11 mouse cellular contexts compared by ENCODE assay signal in genomic region chr16:29973250-29973649, GRCm38 (mm10).
DNase-seq lines count a peak whose midpoint lies in the region; ATAC-seq and TF ChIP-seq lines count a peak whose summit lies in the region.
"Had no signal": no experiment of that assay in that cellular context is flagged by ENCODE, and none has a peak within 500 bp of the region (broad histone marks: within the 10 kb centered on the region; RNA-seq: fewer than 3 reads in every experiment).

No protein-coding gene starts in this region.

- TF ChIP-seq CTCF in liver, embryonic 14.5 days (IDR thresholded peaks at IDR 0.05; ENCODE audit: low read depth), result no peak

- peaks cover 30% of the 10 kb centered on the region for H3K4me1 ChIP-seq in forebrain, embryonic 10.5 days
- H3K4me1 ChIP-seq in forebrain, embryonic 11.5 days (replicated peaks; ENCODE audit: control insufficient read depth, insufficient read depth, low read length), result 0 out of 2 replicates have a peak, but pooled peaks cover 3% of the 10 kb centered on the region
- 0 out of 4 replicates have a peak, but pooled peaks cover 0 to 2% of the 10 kb centered on the region in 2 experiments for H3K4me1 ChIP-seq in liver, embryonic 14.5 days (replicated peaks; ENCODE audit: control insufficient read depth in 2 of 2, insufficient read depth in 2 of 2, low read length in 1 of 2)

- H3K9me3 ChIP-seq in forebrain, embryonic 10.5 days, result no peaks in the 10 kb centered on the region
- H3K9me3 ChIP-seq in forebrain, embryonic 11.5 days (ENCODE audit: control insufficient read depth, low read length), result no peaks in the 10 kb centered on the region
- no peaks in the 10 kb centered on the region for H3K9me3 ChIP-seq in liver, embryonic 14.5 days (ENCODE audit: control insufficient read depth, low read length)
- H3K9me3 ChIP-seq: limb, embryonic 13.5 days; neural tube, embryonic 13.5 days had no signal

- H3K36me3 ChIP-seq in forebrain, embryonic 10.5 days (replicated peaks), result no peaks in the 10 kb centered on the region
- no peaks in the 10 kb centered on the region for H3K36me3 ChIP-seq in forebrain, embryonic 11.5 days (ENCODE audit: control insufficient read depth, insufficient read depth, low read length)
- no peaks in the 10 kb centered on the region for H3K36me3 ChIP-seq in liver, embryonic 14.5 days (replicated peaks; ENCODE audit: control insufficient read depth, insufficient read depth, low read depth)
- H3K36me3 ChIP-seq: limb, embryonic 13.5 days; neural tube, embryonic 13.5 days had no signal

- no peak for TF ChIP-seq EP300 in liver, embryonic 14.5 days (IDR thresholded peaks at IDR 0.05; ENCODE audit: low read depth)

- no peak for ATAC-seq in forebrain, embryonic 11.5 days (replicated peaks; ENCODE audit: low FRiP score)
- peak; percentile 60; the same call in 1 of the 2 replicates for ATAC-seq in liver, embryonic 14.5 days (ENCODE audit: insufficient read depth)
- no peak for ATAC-seq in granulocyte monocyte progenitor cell, adult 5-6 weeks (replicated peaks; ENCODE audit: poor library complexity, severe bottlenecking)

- no peak for DNase-seq in forebrain, embryonic 10.5 days (ENCODE audit: extremely low spot score, low spot score)
- no peak for DNase-seq in forebrain, embryonic 11.5 days (ENCODE audit: low spot score)
- peak; percentile 26 for DNase-seq in thymus, postnatal 4 days
- no peak for DNase-seq in thymus, adult 18-20 months
- peak; percentile 11 to 35 (median 34) for DNase-seq in liver, embryonic 14.5 days (ENCODE audit: low read depth in 3 of 3, low spot score in 3 of 3)
- DNase-seq in spleen, adult 18-20 months, result no peak
- DNase-seq in natural killer cell, adult 2 months (ENCODE audit: low spot score in 2 of 2), result no peak
- DNase-seq: thymus, postnatal 25 days had no signal

- no peak overlapping the region for H3K4me3 ChIP-seq in forebrain, embryonic 10.5 days
- no peak overlapping the region for H3K4me3 ChIP-seq in forebrain, embryonic 11.5 days (ENCODE audit: low read depth, low read length)
- H3K4me3 ChIP-seq in liver, embryonic 14.5 days (ENCODE audit: insufficient read depth in 1 of 2, low read depth in 2 of 2, low read length in 2 of 2), result no peak overlapping the region
- H3K4me3 ChIP-seq: limb, embryonic 13.5 days; neural tube, embryonic 13.5 days had no signal

- WGBS in forebrain, embryonic 10.5 days, result 78% methylated on average over 7 of the region's 7 CpGs
- WGBS in forebrain, embryonic 11.5 days, result 78% methylated on average over 7 of the region's 7 CpGs
- 53% methylated on average over 7 of the region's 7 CpGs for WGBS in liver, embryonic 14.5 days (ENCODE audit: insufficient replicate concordance)

- peak overlapping the region; percentile 69; the same call in 1 of the 2 replicates for H3K27ac ChIP-seq in forebrain, embryonic 10.5 days
- H3K27ac ChIP-seq in forebrain, embryonic 11.5 days (ENCODE audit: low read depth, low read length), result no peak overlapping the region
- H3K27ac ChIP-seq in liver, embryonic 14.5 days, result no peak overlapping the region
- H3K27ac ChIP-seq: limb, embryonic 13.5 days; neural tube, embryonic 13.5 days had no signal

- H3K4me2 ChIP-seq in forebrain, embryonic 11.5 days (ENCODE audit: low read depth, low read length, severe bottlenecking), result no peak overlapping the region
- H3K4me2 ChIP-seq in liver, embryonic 14.5 days (ENCODE audit: low read depth), result no peak overlapping the region
- H3K4me2 ChIP-seq: limb, embryonic 13.5 days; neural tube, embryonic 13.5 days had no signal

- no peak overlapping the region for H3K9ac ChIP-seq in forebrain, embryonic 11.5 days (ENCODE audit: low read length)
- no peak overlapping the region for H3K9ac ChIP-seq in liver, embryonic 14.5 days (replicated peaks)
- H3K9ac ChIP-seq: limb, embryonic 13.5 days; neural tube, embryonic 13.5 days had no signal

- H3K27me3 ChIP-seq in forebrain, embryonic 10.5 days (ENCODE audit: poor library complexity, severe bottlenecking), result peaks cover 42% of the 10 kb centered on the region
- no peaks in the 10 kb centered on the region for H3K27me3 ChIP-seq in forebrain, embryonic 11.5 days (ENCODE audit: control insufficient read depth, insufficient read depth, low read length)
- H3K27me3 ChIP-seq in liver, embryonic 14.5 days (ENCODE audit: control insufficient read depth, insufficient read depth, low read length), result no peaks in the 10 kb centered on the region

Comparison
In these comparisons a context has a peak if more than half of its experiments do, and no peak if none do; other contexts are left out.
1. DNase-seq: peak in thymus, postnatal 4 days (single experiment) and liver, embryonic 14.5 days (3 of 3); none in forebrain, embryonic 10.5 days (single experiment), forebrain, embryonic 11.5 days (single experiment), thymus, adult 18-20 months (0 of 2), spleen, adult 18-20 months (0 of 2) and natural killer cell, adult 2 months (0 of 2).